Mouse (Mus musculus) lung, postnatal 10 days (tissue): Measurements from ENCODE around the gene Bbs9.

ENCODE experiments used
- DNase-seq: peaks from one replicate; pipeline ENCODE4 v3.0.0; 2021

Bbs9 gene

DNA sequence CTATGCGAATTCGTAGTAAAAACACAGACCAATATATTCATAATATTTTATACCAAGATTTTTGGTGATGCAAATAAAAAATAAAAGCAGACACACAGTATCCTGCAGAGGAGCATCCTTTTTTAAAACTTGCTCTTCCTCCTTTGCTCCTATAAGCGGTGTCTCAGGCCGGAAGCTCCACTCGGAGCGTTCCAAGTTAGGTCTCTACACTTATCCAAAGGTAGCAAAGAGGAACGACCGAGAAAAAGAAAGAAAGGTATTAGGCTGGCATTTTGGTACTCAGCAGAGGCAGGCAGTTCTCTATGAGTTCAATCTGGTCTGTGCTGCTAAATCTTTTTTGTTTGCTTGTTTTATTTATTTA lies 6.6 kb upstream of the Bbs9 start:
- DNase-seq = no peak

GRCm38 (mm10) chr9:22469643-22470042 lies 5.9 kb upstream of the Bbs9 start, which contains the start of gene Rp9:
Gene Rp9 (minus strand): TSS chr9:22469743.
- no peak for DNase-seq

DNA sequence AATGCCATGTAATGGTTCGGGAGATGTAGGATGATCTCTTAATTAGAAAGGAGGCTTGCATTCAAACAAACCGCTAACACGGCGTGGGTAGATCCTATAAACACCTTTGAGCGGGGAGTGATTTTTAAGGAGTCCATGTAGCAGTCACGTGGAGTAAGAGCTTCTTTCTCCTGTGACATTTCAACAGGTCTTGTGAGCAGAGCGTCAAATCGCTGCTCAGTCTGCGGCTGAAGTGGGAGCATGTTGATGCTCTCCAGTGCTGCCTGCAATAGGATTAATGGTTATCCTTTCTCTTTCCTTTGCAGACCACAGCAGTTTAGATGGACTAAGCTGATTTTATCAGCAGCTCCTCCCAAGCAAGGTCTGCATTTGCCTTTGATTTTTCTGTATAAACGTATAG lies 750 bp downstream of the Bbs9 start:
- DNase-seq = no peak

DNA sequence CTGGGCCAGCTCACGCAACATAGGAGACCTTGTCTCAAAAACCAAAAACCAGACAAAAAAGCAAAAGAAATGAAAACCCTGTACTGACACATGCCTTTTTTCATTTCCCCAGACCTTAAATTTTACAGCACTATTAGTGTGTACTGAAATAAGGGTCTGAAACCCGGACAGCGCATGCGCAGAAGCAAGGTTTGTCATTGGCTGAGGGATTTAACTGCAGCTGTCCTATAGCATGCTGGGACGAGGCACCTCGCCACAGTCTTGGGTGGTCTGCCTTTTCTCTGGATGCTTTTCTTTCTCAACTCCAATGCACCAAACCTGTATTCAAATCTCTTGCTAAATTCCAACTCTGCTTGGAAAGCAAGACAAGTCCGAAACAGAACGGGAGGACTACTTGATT lies 3.4 kb downstream of the Bbs9 start:
- no peak for DNase-seq

- no peak for DNase-seq
Observed at GRCm38 (mm10) chr9:22483866-22484561, 8.5 kb downstream of the Bbs9 start.

- DNase-seq = peak; percentile 36
Observed at GRCm38 (mm10) chr9:22484562-22485308, 9.2 kb downstream of the Bbs9 start.

GRCm38 (mm10) chr9:22486211-22486610 lies 10.7 kb downstream of the Bbs9 start:
- no peak for DNase-seq

- DNase-seq = no peak
Observed at GRCm38 (mm10) chr9:22488963-22489362, 13.4 kb downstream of the Bbs9 start.

DNA sequence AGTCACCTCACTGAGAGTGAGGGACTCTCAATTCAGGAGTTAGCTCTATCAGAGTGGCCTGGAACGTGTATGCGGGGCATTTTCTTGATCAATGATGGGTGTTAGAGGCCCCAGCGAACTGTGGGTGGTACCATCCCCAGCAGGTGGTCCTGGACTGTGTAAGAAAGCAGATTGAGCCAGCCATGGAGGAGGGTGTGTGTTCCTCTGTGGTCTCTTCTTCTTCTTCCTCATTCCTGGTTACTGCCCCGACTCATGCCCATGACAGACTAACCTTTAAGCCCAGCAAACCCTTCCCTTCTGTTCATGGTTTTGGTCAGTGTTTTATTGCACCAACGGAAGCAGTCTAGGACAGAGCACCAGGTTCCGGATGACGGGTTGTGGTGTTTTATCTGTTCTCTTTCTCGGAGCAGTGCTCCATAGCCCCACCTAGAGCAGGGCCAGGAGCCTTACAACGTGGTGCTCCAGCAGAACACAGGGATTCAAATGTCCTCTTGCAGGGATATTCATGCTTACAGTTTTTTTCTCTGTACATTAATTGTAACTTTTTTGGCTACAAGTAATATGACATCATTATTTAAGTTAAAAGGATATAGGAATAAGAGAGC lies 18.8 kb downstream of the Bbs9 start:
- DNase-seq = no peak

GRCm38 (mm10) chr9:22495133-22495532 lies 19.6 kb downstream of the Bbs9 start:
- no peak for DNase-seq

- DNase-seq = no peak
Observed at GRCm38 (mm10) chr9:22497021-22497767, 21.7 kb downstream of the Bbs9 start.

GRCm38 (mm10) chr9:22502972-22503371 lies 27.5 kb downstream of the Bbs9 start:
- no peak for DNase-seq

DNA sequence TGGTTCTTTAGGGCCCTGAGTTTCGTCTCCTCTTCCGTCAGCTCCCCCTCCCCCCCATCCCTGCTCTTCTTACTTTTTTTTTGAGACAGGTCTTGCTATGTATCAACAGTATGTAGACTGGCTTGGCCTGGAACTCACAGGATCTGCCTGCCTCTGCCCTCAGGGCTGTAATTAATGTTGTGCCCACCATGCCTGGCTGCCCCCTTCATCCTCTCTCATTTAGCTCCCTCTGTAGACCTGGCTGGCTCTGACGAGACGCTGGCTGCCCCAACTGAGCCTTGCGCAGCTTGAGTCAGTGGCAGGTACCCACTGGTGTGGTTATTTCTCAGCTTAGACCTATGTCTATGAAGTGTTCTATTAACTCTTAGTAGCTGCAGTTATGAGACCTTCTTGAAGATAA lies 28.1 kb downstream of the Bbs9 start:
- DNase-seq = no peak

- no peak for DNase-seq
Observed at GRCm38 (mm10) chr9:22505574-22505973, 30.1 kb downstream of the Bbs9 start.

GRCm38 (mm10) chr9:22515076-22515475 lies 39.6 kb downstream of the Bbs9 start:
- DNase-seq = no peak

DNA sequence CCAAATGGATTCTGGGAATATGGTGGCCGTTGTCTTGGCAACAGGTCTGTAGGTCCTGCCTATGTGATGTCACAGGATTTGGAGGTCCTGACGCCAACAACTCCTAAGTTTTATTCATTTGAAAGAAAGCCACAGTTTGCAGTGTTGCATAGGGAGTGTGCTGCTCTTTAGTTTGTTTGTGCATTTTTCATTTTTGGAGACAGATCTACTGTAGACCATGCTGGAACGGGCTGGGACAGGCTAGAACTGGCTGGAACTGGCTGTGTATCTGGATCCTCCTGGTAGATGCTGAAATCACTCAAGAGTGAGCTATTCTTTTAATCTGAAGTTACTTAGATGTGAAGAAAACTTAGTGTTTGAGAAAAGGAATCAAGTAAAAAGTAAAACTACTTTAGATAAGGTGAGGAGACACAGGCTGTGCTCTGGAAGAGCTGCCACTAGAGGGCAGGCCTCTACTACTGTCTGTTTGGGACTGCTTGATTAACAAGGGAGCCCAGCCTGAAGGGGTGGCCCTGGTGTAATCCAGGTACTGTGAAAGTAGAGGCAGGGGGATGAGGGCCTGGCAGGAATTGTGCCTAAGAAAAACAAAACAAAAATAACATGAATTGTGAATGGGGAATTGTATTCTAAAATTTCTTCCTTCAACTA lies 43.0 kb downstream of the Bbs9 start:
- DNase-seq = peak; percentile 50

GRCm38 (mm10) chr9:22523460-22523859 lies 47.9 kb downstream of the Bbs9 start:
- DNase-seq = no peak

GRCm38 (mm10) chr9:22530734-22531489 lies 55.4 kb downstream of the Bbs9 start:
- DNase-seq = no peak

- DNase-seq = no peak
Observed at GRCm38 (mm10) chr9:22532112-22532511, 56.6 kb downstream of the Bbs9 start.

- DNase-seq = peak; percentile 50
Observed at GRCm38 (mm10) chr9:22532810-22533447, 57.4 kb downstream of the Bbs9 start.

- no peak for DNase-seq
Observed at GRCm38 (mm10) chr9:22537767-22538373, 62.4 kb downstream of the Bbs9 start.
